ENCODE assay signal across 8 mouse cellular contexts in genomic region chr5:31526354-31527116, GRCm38 (mm10). TPM values are rescaled to one million over a fixed set of nuclear protein-coding genes. Genes with fewer than 3 reads are reported as not detected.
DNase-seq lines count a peak whose midpoint lies in the region; ATAC-seq lines count a peak whose summit lies in the region.

TSS of gene Slc4a1ap (plus strand) at chr5:31526995.

- peak within 1 kb of the TSS; percentile 99 for H3K4me3 ChIP-seq in hindbrain, embryonic 11.5 days (ENCODE audit: low read depth, low read length)

- 1% methylated on average over 28 of the region's 28 CpGs for WGBS in hindbrain, embryonic 11.5 days

- H3K9ac ChIP-seq in hindbrain, embryonic 11.5 days (ENCODE audit: low read depth, low read length) = peak within 1 kb of the TSS; percentile 90

- peaks cover 6% of the 10 kb centered on the region; the same call in 1 of the 2 replicates for H3K36me3 ChIP-seq in hindbrain, embryonic 11.5 days (ENCODE audit: control insufficient read depth, insufficient read depth, low read length)

- peak within 1 kb of the TSS; percentile 88 for H3K4me2 ChIP-seq in hindbrain, embryonic 11.5 days (replicated peaks; ENCODE audit: low read depth, low read length)

- 0 out of 2 replicates have a peak, but pooled peaks cover 3% of the 10 kb centered on the region for H3K4me1 ChIP-seq in hindbrain, embryonic 11.5 days (replicated peaks; ENCODE audit: control insufficient read depth, insufficient read depth, low read length)

- peak; percentile 63 for ATAC-seq in hindbrain, embryonic 11.5 days (ENCODE audit: low FRiP score)

- DNase-seq in Muller cell, postnatal 12 days (ENCODE audit: inconsistent ontology term) = peak; percentile 93
- DNase-seq in cerebellum, adult 9-11 months = peak; percentile 79
- peak; percentile 43 to 81 for DNase-seq in frontal cortex, adult 2 months (ENCODE audit: extremely low spot score in 1 of 2, low spot score in 1 of 2)
- DNase-seq in hindbrain, embryonic 11.5 days (ENCODE audit: low spot score) = peak; percentile 85
- peak; percentile 83 to 88 for DNase-seq in layer of hippocampus, postnatal 10 days (ENCODE audit: low spot score in 2 of 2)
- DNase-seq in lung, postnatal 10 days = peak; percentile 85
- DNase-seq in ovary, postnatal 36 days (ENCODE audit: low spot score) = peak; percentile 78
- peak; percentile 84 for DNase-seq in thymus, postnatal 25 days

- peak within 1 kb of the TSS; percentile 70; the same call in 1 of the 2 replicates for H3K27ac ChIP-seq in hindbrain, embryonic 11.5 days (ENCODE audit: low read depth, low read length)

- H3K27me3 ChIP-seq in hindbrain, embryonic 11.5 days (ENCODE audit: control insufficient read depth, insufficient read depth, low read length) = no peaks in the 10 kb centered on the region

- no peaks in the 10 kb centered on the region for H3K9me3 ChIP-seq in hindbrain, embryonic 11.5 days (ENCODE audit: control insufficient read depth, low read length)

RNA-seq across cellular contexts. Expression of gene Slc4a1ap, which starts in this region (rescaled TPM):
- polyA plus RNA-seq in frontal cortex, adult 2 months (2012; rRNA removed) = 25.6 and 28.7 TPM in 2 replicates
- 33.4 and 34.9 TPM in 2 replicates for polyA plus RNA-seq in hindbrain, embryonic 11.5 days (2014; fragmentation: Nextera tagmentation; extraction: Ambion mirVana)
- total RNA-seq in layer of hippocampus, postnatal 10 days (2021) = 10 to 100 TPM; 52.5 to 52.9 TPM

Comparison
In these comparisons a context has a peak if more than half of its experiments do, and no peak if none do; other contexts are left out.
1. Peak in every context shown above with its lines: DNase-seq, ATAC-seq, H3K4me3 ChIP-seq and H3K27ac ChIP-seq.